Mouse (Mus musculus): ENCODE data around the gene Lima1. TPM values are rescaled to one million over a fixed set of nuclear protein-coding genes. Genes with fewer than 3 reads are reported as not detected.
"Not testable (repeated sequence)": the region's sequence is repeated elsewhere in the genome, so short reads cannot be mapped to it uniquely, and the experiment has no call there.

The Lima1 gene
- total RNA-seq (2021): 10 to 100 TPM; 18.6 to 18.7 TPM
- long read RNA-seq, experiment 1, full-length matches to known transcripts: 18 of 22 reads
- long read RNA-seq, experiment 1, partial matches to known transcripts: 0 of 22 reads
- long read RNA-seq, experiment 1, other reads (novel, unspliced or antisense): 4 of 22 reads
- long read RNA-seq, experiment 2, full-length matches to known transcripts: 20 of 30 reads
- long read RNA-seq, experiment 2, partial matches to known transcripts: 1 of 30 reads
- long read RNA-seq, experiment 2, other reads (novel, unspliced or antisense): 9 of 30 reads

- DNase-seq (ENCODE audit: low spot score in 2 of 2): peak; percentile 64 to 79
These were observed at the start of gene Lima1 for GRCm38 (mm10) chr15:99875334-99875869. TSS of gene Lima1 (minus strand) at chr15:99875456.

- no peak for DNase-seq (ENCODE audit: low spot score in 2 of 2)
These were observed 44.4 kb upstream of the Lima1 start for GRCm38 (mm10) chr15:99919601-99920158.

GRCm38 (mm10) chr15:99917264-99917663 is 42.0 kb upstream of the Lima1 start:
- DNase-seq (ENCODE audit: low spot score in 2 of 2): no peak

GRCm38 (mm10) chr15:99914613-99915012 is 39.4 kb upstream of the Lima1 start:
- DNase-seq (ENCODE audit: low spot score in 2 of 2): no peak

- DNase-seq (ENCODE audit: low spot score in 2 of 2): no peak
These were observed 36.5 kb upstream of the Lima1 start for GRCm38 (mm10) chr15:99911785-99912184.

- peak; percentile 8 for DNase-seq (ENCODE audit: low spot score in 2 of 2)
These were observed 34.2 kb upstream of the Lima1 start for GRCm38 (mm10) chr15:99909339-99909996.

GRCm38 (mm10) chr15:99907514-99907913 is 32.3 kb upstream of the Lima1 start:
- no peak for DNase-seq (ENCODE audit: low spot score in 2 of 2)

- DNase-seq (ENCODE audit: low spot score in 2 of 2): no peak
These were observed 31.8 kb upstream of the Lima1 start for GRCm38 (mm10) chr15:99907041-99907440.

GRCm38 (mm10) chr15:99904841-99905240 is 29.6 kb upstream of the Lima1 start:
- DNase-seq (ENCODE audit: low spot score in 2 of 2): no peak

- DNase-seq (ENCODE audit: low spot score in 2 of 2): peak; percentile 73 to 74
These were observed 29.1 kb upstream of the Lima1 start for GRCm38 (mm10) chr15:99904333-99904732.

- DNase-seq (ENCODE audit: low spot score in 2 of 2): no peak
These were observed 28.0 kb upstream of the Lima1 start for GRCm38 (mm10) chr15:99903227-99903626.

GRCm38 (mm10) chr15:99902786-99903185 is 27.5 kb upstream of the Lima1 start:
- no peak for DNase-seq (ENCODE audit: low spot score in 2 of 2)

- DNase-seq (ENCODE audit: low spot score in 2 of 2): no peak
These were observed 21.4 kb upstream of the Lima1 start for GRCm38 (mm10) chr15:99896621-99897020.

- DNase-seq (ENCODE audit: low spot score in 2 of 2): no peak
These were observed 16.1 kb upstream of the Lima1 start for GRCm38 (mm10) chr15:99891355-99891754.

GRCm38 (mm10) chr15:99890412-99891236 is 15.4 kb upstream of the Lima1 start:
- no peak for DNase-seq (ENCODE audit: low spot score in 2 of 2)

- no peak for DNase-seq (ENCODE audit: low spot score in 2 of 2)
These were observed 14.1 kb upstream of the Lima1 start for GRCm38 (mm10) chr15:99889275-99889874.

GRCm38 (mm10) chr15:99887130-99887529 is 11.9 kb upstream of the Lima1 start:
- DNase-seq (ENCODE audit: low spot score in 2 of 2): not testable (repeated sequence)

- no peak for DNase-seq (ENCODE audit: low spot score in 2 of 2)
These were observed 8.8 kb upstream of the Lima1 start for GRCm38 (mm10) chr15:99884038-99884437.

- DNase-seq (ENCODE audit: low spot score in 2 of 2): no peak
These were observed 3.3 kb upstream of the Lima1 start for GRCm38 (mm10) chr15:99878541-99878940.

GRCm38 (mm10) chr15:99874612-99875333 is 483 bp downstream of the Lima1 start:
- peak; percentile 3 to 10 for DNase-seq (ENCODE audit: low spot score in 2 of 2)

All from layer of hippocampus, postnatal 14 days (tissue).